Mouse (Mus musculus) lung, postnatal 36 days (tissue): Measurements from ENCODE around the gene Arid3c.
"Not testable (repeated sequence)": the region's sequence is repeated elsewhere in the genome, so short reads cannot be mapped to it uniquely, and the experiment has no call there.

Source experiments
- DNase-seq: peaks from one replicate; pipeline ENCODE4 v3.0.0; 2022; ENCODE audit warnings: mixed read lengths

Arid3c gene

GRCm38 (mm10) chr4:41731052-41731765 lies at the start of gene Arid3c:
Gene Arid3c (minus strand): TSS chr4:41731142.
- DNase-seq: no peak

- DNase-seq: not testable (repeated sequence)
Measured at GRCm38 (mm10) chr4:41775840-41776239, 44.9 kb upstream of the Arid3c start.

- not testable (repeated sequence) for DNase-seq
Measured at GRCm38 (mm10) chr4:41774506-41774905, 43.6 kb upstream of the Arid3c start.

- peak; percentile 94 for DNase-seq
Measured at GRCm38 (mm10) chr4:41774002-41774401, 43.1 kb upstream of the Arid3c start, which contains the start of gene Ccl27a. Gene Ccl27a (minus strand): TSS chr4:41774247.

GRCm38 (mm10) chr4:41773502-41773901 lies 42.6 kb upstream of the Arid3c start:
- DNase-seq: peak; percentile 82

GRCm38 (mm10) chr4:41772946-41773345 lies 42.0 kb upstream of the Arid3c start:
- DNase-seq: not testable (repeated sequence)

GRCm38 (mm10) chr4:41767301-41767700 lies 36.4 kb upstream of the Arid3c start:
- DNase-seq: not testable (repeated sequence)

- not testable (repeated sequence) for DNase-seq
Measured at GRCm38 (mm10) chr4:41763176-41763575, 32.2 kb upstream of the Arid3c start.

- DNase-seq: peak; percentile 46
Measured at GRCm38 (mm10) chr4:41762688-41763114, 31.8 kb upstream of the Arid3c start.

GRCm38 (mm10) chr4:41762099-41762687 lies 31.3 kb upstream of the Arid3c start:
- no peak for DNase-seq

GRCm38 (mm10) chr4:41761680-41762079 lies 30.7 kb upstream of the Arid3c start:
- no peak for DNase-seq

- no peak for DNase-seq
Measured at GRCm38 (mm10) chr4:41760911-41761310, 30.0 kb upstream of the Arid3c start.

GRCm38 (mm10) chr4:41760288-41760721 lies 29.4 kb upstream of the Arid3c start:
- peak; percentile 97 for DNase-seq

- no peak for DNase-seq
Measured at GRCm38 (mm10) chr4:41759656-41760287, 28.8 kb upstream of the Arid3c start.

- no peak for DNase-seq
Measured at GRCm38 (mm10) chr4:41759206-41759605, 28.3 kb upstream of the Arid3c start.

- no peak for DNase-seq
Measured at GRCm38 (mm10) chr4:41758701-41759100, 27.8 kb upstream of the Arid3c start.

GRCm38 (mm10) chr4:41758021-41758420 lies 27.1 kb upstream of the Arid3c start:
- no peak for DNase-seq

GRCm38 (mm10) chr4:41757321-41757720 lies 26.4 kb upstream of the Arid3c start:
- DNase-seq: no peak

- DNase-seq: no peak
Measured at GRCm38 (mm10) chr4:41756440-41756839, 25.5 kb upstream of the Arid3c start.

- peak; percentile 91 for DNase-seq
Measured at GRCm38 (mm10) chr4:41755338-41756305, 24.7 kb upstream of the Arid3c start, which contains the start of gene Sigmar1. Gene Sigmar1 (minus strand): TSS chr4:41756157.

- DNase-seq: peak; percentile 83
Measured at GRCm38 (mm10) chr4:41754797-41755337, 23.9 kb upstream of the Arid3c start, which contains the start of gene Galt. Gene Galt (plus strand): TSS chr4:41755228.

GRCm38 (mm10) chr4:41745021-41745420 lies 14.1 kb upstream of the Arid3c start:
- no peak for DNase-seq
